Mouse (Mus musculus) bone marrow, adult 2 months (tissue): ENCODE results near the gene Zfp184. TPM values are rescaled to one million over a fixed set of nuclear protein-coding genes. Genes with fewer than 3 reads are reported as not detected.
A peak's percentile ranks its signal among the peaks of the same experiment; 100 is the strongest.
"Not testable (repeated sequence)": the region's sequence is repeated elsewhere in the genome, so short reads cannot be mapped to it uniquely, and the experiment has no call there.

ENCODE experiments used
- H3K27ac ChIP-seq: fragments of 200-500 bp; 2 replicates; pipeline ENCODE4 v1.5.1; 2012; ENCODE audit warnings: low read depth, mild to moderate bottlenecking, control low read depth, inconsistent platforms, low read length; ENCODE audit not compliant: control insufficient read depth, poor library complexity, insufficient read depth
- H3K4me1 ChIP-seq: fragments of 200-500 bp; 2 replicates; pipeline ENCODE4 v1.6.1; 2011; ENCODE audit warnings: low read length; ENCODE audit not compliant: control insufficient read depth, insufficient read depth
- H3K4me3 ChIP-seq: fragments of 200-500 bp; replicated peaks from 2 replicates; pipeline ENCODE3; 2011; ENCODE audit warnings: mild to moderate bottlenecking, low read depth, low read length, control low read depth; ENCODE audit not compliant: control insufficient read depth
- CTCF ChIP-seq: fragments of 200-500 bp; IDR thresholded peaks from 2 replicates; pipeline ENCODE4 v1.5.1; 2011; ENCODE audit warnings: low read length, control low read depth; ENCODE audit not compliant: control insufficient read depth, insufficient read depth
- POLR2A ChIP-seq: fragments of 200-500 bp; IDR thresholded peaks from 2 replicates; pipeline ENCODE4 v1.6.1; 2011; ENCODE audit warnings: low read depth, mild to moderate bottlenecking, control low read depth, low read length, borderline replicate concordance; ENCODE audit not compliant: control insufficient read depth
- WGBS: fragments of 180-500 bp; shearing (Covaris S2); methylation state at CpG from one replicate; pipeline ENCODE4 v1.1.7; 2018; 5-methylcytosine and 5-hydroxymethylcytosine counted together
- polyA plus RNA-seq: library from polyadenylated mRNA; stranded (reverse); fragments of >200 nt; gene quantifications from 2 replicates; pipeline ENCODE4 v1.2.4, GENCODE M21; 2011; ENCODE audit warnings: low replicate concordance; ENCODE audit not compliant: missing spikeins, insufficient read depth, insufficient read length

Gene Zfp184
- polyA plus RNA-seq = 1.4 and 2.5 TPM in 2 replicates

GRCm38 (mm10) chr13:21944926-21945740 lies at the start of gene Zfp184:
TSS of gene Zfp184 (plus strand) at chr13:21945094.
- peak; percentile 31; the same call in 1 of the 2 replicates for TF ChIP-seq POLR2A
- TF ChIP-seq CTCF = no peak
- Histone ChIP-seq H3K4me1 (no peaks in the 10 kb centered on the region; the same call in 1 of the 2 replicates), H3K27ac (no peak within 1 kb of the TSS), H3K4me3 (peak within 1 kb of the TSS; percentile 90)
- under 1% methylated on average over 50 of the region's 50 CpGs for WGBS

DNA sequence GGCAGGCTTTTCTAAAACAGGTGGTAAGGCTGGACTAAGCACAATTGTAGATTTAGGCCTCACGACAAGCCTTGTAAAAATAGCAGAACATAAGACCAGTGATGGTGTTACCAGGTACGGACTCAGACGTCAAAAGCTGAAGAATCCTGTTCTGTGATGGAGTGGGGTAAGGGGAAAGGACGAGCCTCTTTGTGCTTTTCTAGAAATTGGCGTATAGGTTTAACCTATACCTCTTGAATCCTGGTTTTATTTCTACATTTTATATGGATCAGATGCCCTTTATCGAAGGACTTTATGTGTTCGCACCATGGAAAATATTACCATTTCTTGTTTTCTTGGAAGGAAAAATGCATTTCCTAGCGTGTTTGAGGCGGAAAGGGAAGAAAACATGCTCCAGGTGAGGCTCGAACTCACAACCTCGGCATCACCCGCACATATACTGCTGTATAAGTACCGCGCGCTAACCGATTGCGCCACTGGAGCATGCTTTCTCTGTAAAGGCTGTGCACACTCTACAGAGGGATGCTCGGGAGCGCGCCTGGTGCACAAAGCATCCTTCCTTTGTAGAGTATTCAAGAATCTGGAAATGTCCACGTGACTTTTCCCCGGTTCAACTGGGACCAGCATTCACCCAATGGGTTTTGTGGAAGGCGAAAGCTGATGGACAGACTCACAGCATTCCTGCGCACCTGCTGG lies 48.2 kb upstream of the Zfp184 start:
- no peak overlapping the region for H3K27ac ChIP-seq
- no peak overlapping the region for H3K4me3 ChIP-seq
- no peaks in the 10 kb centered on the region for H3K4me1 ChIP-seq
- no peak for TF ChIP-seq CTCF
- no peak for TF ChIP-seq POLR2A
- WGBS = 24% methylated on average over 24 of the region's 24 CpGs

GRCm38 (mm10) chr13:21897245-21897634 lies 47.7 kb upstream of the Zfp184 start:
- no peak for TF ChIP-seq CTCF
- no peak for TF ChIP-seq POLR2A
- Histone ChIP-seq H3K4me1 (no peaks in the 10 kb centered on the region), H3K27ac (no peak overlapping the region), H3K4me3 (no peak overlapping the region)
- WGBS = 17% methylated on average over 11 of the region's 11 CpGs

DNA sequence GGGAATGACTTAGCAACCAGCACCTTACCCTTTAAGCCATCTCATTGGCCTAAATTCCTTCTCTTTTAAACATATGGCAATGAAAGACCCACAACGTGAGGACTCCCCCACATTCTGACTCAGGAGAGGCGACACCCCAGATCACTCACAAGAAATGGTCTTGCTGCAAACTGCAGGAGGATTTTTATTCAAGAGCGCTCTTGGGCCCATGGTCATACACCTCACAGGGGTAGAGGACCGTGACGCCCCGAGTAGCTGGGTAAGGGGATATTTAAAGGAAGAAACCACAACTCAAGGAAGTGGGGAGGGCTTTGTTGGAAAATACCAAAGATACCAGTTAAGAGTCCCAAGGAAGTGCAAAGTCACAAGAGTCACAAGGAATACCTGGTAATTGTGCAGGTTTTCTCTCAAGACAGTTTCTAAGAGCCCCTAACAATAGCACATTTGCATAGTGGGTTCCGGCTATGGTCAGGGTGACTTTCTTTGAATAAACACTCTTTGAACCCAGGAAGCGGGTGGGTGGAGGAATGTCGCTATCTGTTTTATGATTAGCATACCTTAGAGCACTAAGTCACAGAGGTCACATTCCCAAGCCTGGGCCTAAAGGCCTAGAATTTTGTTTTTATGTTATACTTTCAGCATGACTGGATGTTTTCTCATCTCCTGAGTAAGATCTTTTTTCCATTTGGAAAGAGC lies 43.9 kb upstream of the Zfp184 start:
- 90% methylated on average over 9 of the region's 9 CpGs for WGBS
- H3K27ac ChIP-seq, H3K4me1 ChIP-seq, H3K4me3 ChIP-seq: not testable (repeated sequence)

- TF ChIP-seq POLR2A (no peak), CTCF (no peak)
- Histone ChIP-seq H3K4me3 (no peak overlapping the region), H3K27ac (no peak overlapping the region), H3K4me1 (no peaks in the 10 kb centered on the region)
- WGBS = 61% methylated on average over 3 of the region's 3 CpGs
Observed at GRCm38 (mm10) chr13:21903500-21903899, 41.4 kb upstream of the Zfp184 start.

- 79% methylated on average over 4 of the region's 4 CpGs for WGBS
- H3K4me3 ChIP-seq, H3K4me1 ChIP-seq, H3K27ac ChIP-seq: not testable (repeated sequence)
Observed at GRCm38 (mm10) chr13:21904090-21904489, 40.8 kb upstream of the Zfp184 start.

- Histone ChIP-seq H3K4me3 (no peak overlapping the region), H3K4me1 (no peaks in the 10 kb centered on the region), H3K27ac (no peak overlapping the region)
- TF ChIP-seq CTCF = no peak
- TF ChIP-seq POLR2A = no peak
- 80% methylated on average over 7 of the region's 7 CpGs for WGBS
Observed at GRCm38 (mm10) chr13:21906301-21906700, 38.6 kb upstream of the Zfp184 start.

DNA sequence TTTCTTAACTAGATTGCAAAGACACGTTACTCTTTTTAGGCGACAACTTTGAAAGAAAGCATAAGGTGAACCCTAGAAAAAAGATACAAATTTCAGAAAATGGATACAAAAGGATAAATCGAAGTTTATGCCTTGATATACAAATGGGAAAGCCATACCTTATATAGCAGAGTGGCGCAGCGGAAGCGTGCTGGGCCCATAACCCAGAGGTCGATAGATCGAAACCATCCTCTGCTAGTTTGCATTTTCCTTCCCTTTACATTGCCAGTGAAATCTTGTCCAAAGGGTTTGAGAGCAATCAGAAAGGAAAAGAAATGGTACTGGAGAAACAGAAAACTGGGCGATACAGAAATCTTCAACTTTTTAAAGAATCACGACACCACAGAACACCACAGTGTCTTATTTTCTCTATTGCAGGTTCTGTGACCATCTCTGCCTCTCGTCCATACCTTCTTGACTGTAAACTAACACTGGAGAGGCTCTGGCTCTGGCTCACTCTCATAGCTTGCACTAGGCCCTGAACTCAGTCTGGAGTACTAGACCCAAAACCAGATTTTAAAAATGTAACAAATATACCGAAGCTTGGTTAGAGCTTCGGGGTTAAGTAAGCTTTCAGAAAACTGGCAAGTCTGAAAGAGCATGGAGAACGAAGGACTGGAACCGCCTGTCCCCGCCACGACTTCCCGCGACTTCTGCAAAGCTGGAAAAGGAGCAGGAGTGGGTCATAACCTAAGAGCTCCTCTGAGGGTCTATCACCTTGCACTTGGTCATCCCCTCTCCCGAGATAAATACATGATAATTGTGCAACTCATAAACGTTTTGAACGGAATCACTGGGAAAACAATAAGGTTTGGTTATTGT lies 37.7 kb upstream of the Zfp184 start:
- H3K4me1 ChIP-seq = no peaks in the 10 kb centered on the region
- no peak overlapping the region for H3K4me3 ChIP-seq
- TF ChIP-seq POLR2A = no peak
- no peak overlapping the region for H3K27ac ChIP-seq
- 74% methylated on average over 22 of the region's 22 CpGs for WGBS

- not testable (repeated sequence) for H3K4me1 ChIP-seq, H3K27ac ChIP-seq, H3K4me3 ChIP-seq
- 68% methylated on average over 6 of the region's 6 CpGs for WGBS
Observed at GRCm38 (mm10) chr13:21907807-21908155, 37.1 kb upstream of the Zfp184 start.
